8 mouse cellular contexts compared by ENCODE assay signal in genomic region chr11:24078706-24079316, GRCm38 (mm10). TPM values are rescaled to one million over a fixed set of nuclear protein-coding genes. Genes with fewer than 3 reads are reported as not detected.
DNase-seq lines count a peak whose midpoint lies in the region; ATAC-seq and TF ChIP-seq lines count a peak whose summit lies in the region.

No protein-coding gene starts in this region.

- intact Hi-C loops in heart, postnatal 25 days (cut with DNase I), result no loop called here
- intact Hi-C loops in gastrocnemius, postnatal 36 days (cut with DNase I), result no loop called here

- TF ChIP-seq CTCF in kidney, adult 2 months (conservative IDR thresholded peaks at IDR 0.05; ENCODE audit: insufficient read depth, insufficient read length, low read depth, low read length), result no peak
- no peak for TF ChIP-seq CTCF in spleen, adult 2 months (IDR thresholded peaks at IDR 0.05; ENCODE audit: extremely low read depth, insufficient read depth, insufficient read length, insufficient replicate concordance)

- peak overlapping the region; percentile 72 for H3K4me3 ChIP-seq in forebrain, embryonic 15.5 days
- peak overlapping the region; percentile 26; the same call in 1 of the 2 replicates for H3K4me3 ChIP-seq in kidney, adult 2 months (ENCODE audit: insufficient read depth, low read depth, low read length)
- H3K4me3 ChIP-seq in spleen, adult 2 months (ENCODE audit: extremely low read depth, insufficient read depth, insufficient read length), result peak overlapping the region; percentile 70

- H3K27ac ChIP-seq in forebrain, embryonic 15.5 days (replicated peaks), result peak overlapping the region; percentile 98
- no peak overlapping the region for H3K27ac ChIP-seq in kidney, adult 2 months (ENCODE audit: insufficient read depth, low read depth, low read length)
- peak overlapping the region; percentile 96 for H3K27ac ChIP-seq in spleen, adult 2 months (ENCODE audit: insufficient read depth, low read length)

- H3K36me3 ChIP-seq in forebrain, embryonic 15.5 days, result no peaks in the 10 kb centered on the region
- H3K36me3 ChIP-seq in kidney, adult 2 months (ENCODE audit: control insufficient read depth, insufficient read depth, low read length), result no peaks in the 10 kb centered on the region
- peaks cover 4% of the 10 kb centered on the region; the same call in 1 of the 2 replicates for H3K36me3 ChIP-seq in spleen, adult 2 months (ENCODE audit: control insufficient read depth, insufficient read depth, low read length)

- under 1% methylated on average over 38 of the region's 38 CpGs for WGBS in forebrain, embryonic 15.5 days
- WGBS in kidney, adult 2 months, result 2% methylated on average over 38 of the region's 38 CpGs
- under 1% methylated on average over 38 of the region's 38 CpGs for whole genome bisulfite sequencing in spleen, adult 2 months

- DNase-seq in heart, adult 18-20 months, result peak; percentile 45 to 57
- DNase-seq in heart, postnatal 25 days (ENCODE audit: low spot score), result no peak
- peak; percentile 40 to 45 for DNase-seq in adrenal gland, adult 18-20 months (ENCODE audit: low spot score in 2 of 2)
- DNase-seq in kidney, adult 2 months, result peak; percentile 14
- peak; percentile 26 for DNase-seq in lung, postnatal 14 days
- peak in 1 of 2 experiments; percentile 62 for DNase-seq in spleen, adult 2 months (ENCODE audit: low read depth in 1 of 2, low spot score in 2 of 2)
- no peak for DNase-seq in gastrocnemius, postnatal 36 days

- peaks cover 29% of the 10 kb centered on the region for H3K4me1 ChIP-seq in forebrain, embryonic 15.5 days
- H3K4me1 ChIP-seq in kidney, adult 2 months (ENCODE audit: control insufficient read depth, insufficient read depth, low read length), result no peaks in the 10 kb centered on the region
- no peaks in the 10 kb centered on the region; the same call in 1 of the 2 replicates for H3K4me1 ChIP-seq in spleen, adult 2 months (ENCODE audit: control insufficient read depth, insufficient read depth, insufficient read length)

- H3K9me3 ChIP-seq in forebrain, embryonic 15.5 days, result no peaks in the 10 kb centered on the region

- H3K27me3 ChIP-seq in forebrain, embryonic 15.5 days, result no peaks in the 10 kb centered on the region
- peaks cover 22% of the 10 kb centered on the region for H3K27me3 ChIP-seq in kidney, adult 2 months (replicated peaks; ENCODE audit: control insufficient read depth, insufficient read depth, low read length)
- peaks cover 4% of the 10 kb centered on the region; the same call in 1 of the 2 replicates for H3K27me3 ChIP-seq in spleen, adult 2 months (ENCODE audit: control insufficient read depth, insufficient read depth, low read length)

- no peak for TF ChIP-seq POLR2A in kidney, adult 2 months (IDR thresholded peaks at IDR 0.05; ENCODE audit: low read depth, low read length)
- no peak for TF ChIP-seq POLR2A in spleen, adult 2 months (IDR thresholded peaks at IDR 0.05; ENCODE audit: low read depth, low read length)

- peak overlapping the region; percentile 87 for H3K4me2 ChIP-seq in forebrain, embryonic 15.5 days (replicated peaks)

- no peak for ATAC-seq in forebrain, embryonic 15.5 days (replicated peaks)

- peak overlapping the region; percentile 97 for H3K9ac ChIP-seq in forebrain, embryonic 15.5 days (replicated peaks)

RNA-seq across cellular contexts. Expression of gene Bcl11a, which starts 1.0 kb away (rescaled TPM):
- total RNA-seq in heart, adult 18-20 months (2021), result 1 to 10 TPM; 2.1 to 2.6 TPM
- total RNA-seq in heart, postnatal 25 days (2021), result 1 to 10 TPM; 4.2 to 4.7 TPM
- 1 to 10 TPM; 3.2 to 3.8 TPM for total RNA-seq in adrenal gland, adult 18-20 months (2021)
- polyA plus RNA-seq in forebrain, embryonic 15.5 days (2015; fragmentation: Nextera tagmentation; extraction: Ambion mirVana), result 204 and 215 TPM in 2 replicates
- polyA plus RNA-seq in kidney, adult 2 months (2012; rRNA removed), result 0.14 and 0.72 TPM in 2 replicates
- polyA plus RNA-seq in spleen, adult 2 months (2012; rRNA removed), result 24.2 and 26.2 TPM in 2 replicates
- total RNA-seq in gastrocnemius, postnatal 36 days (2021), result under 1 TPM; 0.05 to 0.07 TPM

RNA-seq across cellular contexts. Expression of gene A830031A19Rik, which starts 4.0 kb away (rescaled TPM):
- total RNA-seq in heart, adult 18-20 months (2021), result not detected
- total RNA-seq in heart, postnatal 25 days (2021), result not detected
- not detected for total RNA-seq in adrenal gland, adult 18-20 months (2021)
- polyA plus RNA-seq in forebrain, embryonic 15.5 days (2015; fragmentation: Nextera tagmentation; extraction: Ambion mirVana), result 0.26 TPM in 1 of 2 replicates, not detected in the other
- not detected in 2 replicates for polyA plus RNA-seq in kidney, adult 2 months (2012; rRNA removed)
- polyA plus RNA-seq in spleen, adult 2 months (2012; rRNA removed), result not detected in 2 replicates
- total RNA-seq in gastrocnemius, postnatal 36 days (2021), result not detected

Comparison
In these comparisons a context has a peak if more than half of its experiments do, and no peak if none do; other contexts are left out.
1. DNase-seq: peak in heart, adult 18-20 months (2 of 2), adrenal gland, adult 18-20 months (2 of 2), kidney, adult 2 months (single experiment) and lung, postnatal 14 days (single experiment); none in heart, postnatal 25 days (single experiment) and gastrocnemius, postnatal 36 days (0 of 2).
2. Peak in every context shown above with its lines, with median percentiles within 50 percentile points of each other: H3K4me3 ChIP-seq.